Mouse (Mus musculus): ENCODE measurements around the gene Chaf1a. TPM values are rescaled to one million over a fixed set of nuclear protein-coding genes. Genes with fewer than 3 reads are reported as not detected.

Gene Chaf1a
- total RNA-seq (2014; rRNA removed), result 4.7 and 5.9 TPM in 2 replicates
- polyA plus RNA-seq (2015; fragmentation: Nextera tagmentation; extraction: Ambion mirVana), result 4.5 and 4.6 TPM in 2 replicates

DNA sequence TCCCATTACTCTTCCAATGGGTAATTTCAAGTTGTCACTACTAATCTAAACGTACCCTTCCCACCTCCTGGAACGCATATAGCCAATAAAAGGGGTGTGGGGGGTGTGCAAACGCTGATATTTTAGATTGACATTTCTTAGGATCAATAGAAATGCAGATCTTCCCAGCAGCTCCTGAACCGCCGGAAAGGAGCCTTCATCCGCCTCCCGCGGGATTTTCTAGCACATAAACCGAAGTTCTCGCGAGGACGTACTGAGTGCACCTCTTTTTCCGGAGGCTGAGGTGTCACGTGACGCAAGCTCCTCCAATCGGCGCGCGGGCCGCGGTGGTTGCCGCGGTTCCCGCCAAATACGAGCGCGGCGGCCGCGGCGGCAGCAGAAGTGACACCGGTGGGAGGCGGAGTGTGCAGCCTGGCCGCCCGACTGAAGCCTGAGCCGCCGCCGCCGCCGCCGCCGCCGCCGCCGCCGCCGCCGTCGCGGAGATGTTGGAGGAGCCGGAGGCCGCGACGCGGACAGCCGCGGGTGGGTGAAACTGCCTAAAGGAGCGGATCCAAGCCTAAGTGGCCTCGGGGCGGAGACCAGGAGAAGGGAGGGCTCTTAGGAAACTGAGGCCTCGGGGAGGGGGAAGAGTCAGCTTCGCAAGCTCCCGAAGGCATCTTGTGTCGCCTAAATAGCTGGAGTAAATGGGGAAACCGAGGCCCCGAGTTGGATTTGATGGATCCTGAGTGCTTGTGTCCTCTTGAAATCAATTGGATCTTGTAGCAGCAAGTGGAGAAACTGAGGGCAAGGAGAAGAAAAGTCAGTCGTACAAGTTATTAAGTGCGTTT, at the start of gene Chaf1a:
Chaf1a (plus strand) TSS at position 410 of the 827 bp plus-strand sequence.
- no peak for TF ChIP-seq CTCF (IDR thresholded peaks at IDR 0.05; ENCODE audit: low read depth)
- Histone ChIP-seq H3K9ac (peak within 1 kb of the TSS; percentile 67), H3K4me2 (ENCODE audit: low read depth) (peak within 1 kb of the TSS; percentile 93), H3K36me3 (ENCODE audit: insufficient read depth) (no peaks in the 10 kb centered on the region), H3K4me3 (ENCODE audit: low read depth, low read length) (peak within 1 kb of the TSS; percentile 83), H3K27me3 (ENCODE audit: insufficient read depth, low read length) (no peaks in the 10 kb centered on the region), H3K9me3 (ENCODE audit: low read length) (no peaks in the 10 kb centered on the region), H3K4me1 (ENCODE audit: insufficient read depth) (peaks cover 8% of the 10 kb centered on the region; the same call in 1 of the 2 replicates), H3K27ac (ENCODE audit: low read depth, low read length) (no peak within 1 kb of the TSS)
- under 1% methylated on average over 68 of the region's 68 CpGs for WGBS
- DNase-seq (peak; percentile 98), ATAC-seq (peak; percentile 90)

GRCm38 (mm10) chr17:55996007-55996406, 44.2 kb upstream of the Chaf1a start:
- H3K27ac ChIP-seq (ENCODE audit: low read depth, low read length), result no peak overlapping the region
- TF ChIP-seq CTCF (IDR thresholded peaks at IDR 0.05; ENCODE audit: low read depth), result no peak
- H3K4me3 ChIP-seq (ENCODE audit: low read depth, low read length), result no peak overlapping the region
- peaks cover 59% of the 10 kb centered on the region for H3K36me3 ChIP-seq (ENCODE audit: insufficient read depth)
- H3K4me2 ChIP-seq (ENCODE audit: low read depth), result no peak overlapping the region
- ATAC-seq (no peak), DNase-seq (no peak)
- WGBS, result 83% methylated on average over 15 of the region's 15 CpGs
- H3K9me3 ChIP-seq (ENCODE audit: low read length), result no peaks in the 10 kb centered on the region
- no peak overlapping the region for H3K9ac ChIP-seq
- no peaks in the 10 kb centered on the region for H3K4me1 ChIP-seq (ENCODE audit: insufficient read depth)
- peaks cover 4% of the 10 kb centered on the region; the same call in 1 of the 2 replicates for H3K27me3 ChIP-seq (ENCODE audit: insufficient read depth, low read length)

- 0 out of 2 replicates have a peak, but pooled peaks have one; percentile 16 for TF ChIP-seq CTCF (IDR thresholded peaks at IDR 0.05; ENCODE audit: low read depth)
- ATAC-seq (no peak), DNase-seq (no peak)
- no peak overlapping the region for H3K27ac ChIP-seq (ENCODE audit: low read depth, low read length)
- no peak overlapping the region for H3K4me2 ChIP-seq (ENCODE audit: low read depth)
- no peaks in the 10 kb centered on the region for H3K9me3 ChIP-seq (ENCODE audit: low read length)
- no peak overlapping the region for H3K4me3 ChIP-seq (ENCODE audit: low read depth, low read length)
- H3K27me3 ChIP-seq (ENCODE audit: insufficient read depth, low read length), result peaks cover 4% of the 10 kb centered on the region; the same call in 1 of the 2 replicates
- peaks cover 28% of the 10 kb centered on the region for H3K36me3 ChIP-seq (ENCODE audit: insufficient read depth)
- no peaks in the 10 kb centered on the region for H3K4me1 ChIP-seq (ENCODE audit: insufficient read depth)
- 10% methylated on average over 30 of the region's 30 CpGs for WGBS
- no peak overlapping the region for H3K9ac ChIP-seq
Measured at GRCm38 (mm10) chr17:55999794-56000499, 40.3 kb upstream of the Chaf1a start.

GRCm38 (mm10) chr17:56003000-56003399, 37.2 kb upstream of the Chaf1a start:
- ATAC-seq, result no peak
- Histone ChIP-seq H3K27me3 (ENCODE audit: insufficient read depth, low read length) (peaks cover 4% of the 10 kb centered on the region), H3K4me3 (ENCODE audit: low read depth, low read length) (no peak overlapping the region), H3K9me3 (ENCODE audit: low read length) (no peaks in the 10 kb centered on the region), H3K4me2 (ENCODE audit: low read depth) (no peak overlapping the region), H3K4me1 (ENCODE audit: insufficient read depth) (peaks cover 5% of the 10 kb centered on the region), H3K27ac (ENCODE audit: low read depth, low read length) (no peak overlapping the region), H3K9ac (no peak overlapping the region), H3K36me3 (ENCODE audit: insufficient read depth) (no peaks in the 10 kb centered on the region)
- TF ChIP-seq CTCF (IDR thresholded peaks at IDR 0.05; ENCODE audit: low read depth), result no peak
- WGBS, result 83% methylated on average over 3 of the region's 3 CpGs
- no peak for DNase-seq

- ATAC-seq (no peak), DNase-seq (no peak)
- Histone ChIP-seq H3K4me3 (ENCODE audit: low read depth, low read length) (no peak within 1 kb of the TSS), H3K36me3 (ENCODE audit: insufficient read depth) (no peaks in the 10 kb centered on the region), H3K9me3 (ENCODE audit: low read length) (no peaks in the 10 kb centered on the region), H3K4me2 (ENCODE audit: low read depth) (no peak within 1 kb of the TSS), H3K9ac (no peak within 1 kb of the TSS), H3K27ac (ENCODE audit: low read depth, low read length) (no peak within 1 kb of the TSS), H3K4me1 (ENCODE audit: insufficient read depth) (peaks cover 14% of the 10 kb centered on the region), H3K27me3 (ENCODE audit: insufficient read depth, low read length) (peaks cover 4% of the 10 kb centered on the region)
- WGBS, result 59% methylated on average over 13 of the region's 13 CpGs
- TF ChIP-seq CTCF (IDR thresholded peaks at IDR 0.05; ENCODE audit: low read depth), result no peak
Measured at GRCm38 (mm10) chr17:56005415-56006061, 34.7 kb upstream of the Chaf1a start, which contains the start of the genes Stap2 and Mpnd. TSS of gene Stap2 (minus strand) at chr17:56005584. TSS of gene Mpnd (plus strand) at chr17:56005711.

DNA sequence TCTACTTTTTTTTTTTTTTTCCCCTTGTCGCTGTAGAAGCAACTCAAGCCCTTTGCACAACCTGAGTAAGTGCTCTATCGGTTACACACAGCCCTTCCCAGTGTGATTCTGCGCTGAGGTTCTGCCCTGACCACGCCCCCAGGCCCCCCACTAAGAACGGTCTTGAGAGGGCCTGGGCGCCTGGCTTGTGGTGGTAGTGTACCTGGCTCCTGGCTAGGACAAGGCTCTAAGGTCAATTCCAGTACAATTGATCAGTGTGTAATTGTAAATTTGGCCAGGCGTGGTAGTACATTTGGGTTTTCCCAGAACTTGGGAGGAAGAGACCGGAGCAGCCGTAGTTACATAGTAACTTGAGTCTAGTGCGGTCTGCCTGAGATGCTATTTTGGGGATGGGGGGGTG, 33.3 kb upstream of the Chaf1a start:
- DNase-seq (no peak), ATAC-seq (no peak)
- Histone ChIP-seq H3K9ac (no peak overlapping the region), H3K4me1 (ENCODE audit: insufficient read depth) (peaks cover 18% of the 10 kb centered on the region), H3K27ac (ENCODE audit: low read depth, low read length) (no peak overlapping the region), H3K4me3 (ENCODE audit: low read depth, low read length) (no peak overlapping the region), H3K27me3 (ENCODE audit: insufficient read depth, low read length) (no peaks in the 10 kb centered on the region; the same call in 1 of the 2 replicates), H3K9me3 (ENCODE audit: low read length) (no peaks in the 10 kb centered on the region), H3K4me2 (ENCODE audit: low read depth) (no peak overlapping the region), H3K36me3 (ENCODE audit: insufficient read depth) (peaks cover 8% of the 10 kb centered on the region)
- WGBS, result 57% methylated on average over 10 of the region's 10 CpGs
- TF ChIP-seq CTCF (IDR thresholded peaks at IDR 0.05; ENCODE audit: low read depth), result no peak
